Mouse (Mus musculus) C2C12 (cell line): Measurements from ENCODE around the gene Gm10642. TPM values are rescaled to one million over a fixed set of nuclear protein-coding genes. Genes with fewer than 3 reads are reported as not detected.

Experiments
- H3K27me3 ChIP-seq: one replicate; pipeline ENCODE4 v1.6.1; 2011; ENCODE audit not compliant: control insufficient read depth, insufficient read depth, insufficient read length
- H3K36me3 ChIP-seq: one replicate; pipeline ENCODE4 v1.6.1; 2011; ENCODE audit not compliant: control insufficient read depth, insufficient read depth
- H3K4me3 ChIP-seq: one replicate; pipeline ENCODE4 v1.5.1; 2011; ENCODE audit warnings: mild to moderate bottlenecking, control low read depth; ENCODE audit not compliant: poor library complexity, insufficient read depth, severe bottlenecking
- H3K79me2 ChIP-seq: one replicate; pipeline ENCODE4 v1.6.1; 2011; ENCODE audit not compliant: control insufficient read depth, insufficient read depth
- H3K79me3 ChIP-seq: one replicate; pipeline ENCODE4 v1.6.1; 2011; ENCODE audit warnings: low read depth, control low read depth
- H3ac ChIP-seq: one replicate; pipeline ENCODE3; 2011; ENCODE audit warnings: low read depth; ENCODE audit not compliant: control insufficient read depth, insufficient read length
- CEBPB ChIP-seq: IDR thresholded peaks from one replicate; pipeline ENCODE4 v1.6.1; 2011; ENCODE audit warnings: low read depth, mild to moderate bottlenecking, control low read depth, moderate library complexity
- CTCF ChIP-seq: IDR thresholded peaks from one replicate; pipeline ENCODE4 v1.5.1; 2011; ENCODE audit not compliant: control insufficient read depth, insufficient read depth, insufficient read length
- FOSL1 ChIP-seq: IDR thresholded peaks from one replicate; pipeline ENCODE4 v1.8.0; 2011; ENCODE audit warnings: mild to moderate bottlenecking, low read length; ENCODE audit not compliant: poor library complexity, insufficient read depth, severe bottlenecking
- MAX ChIP-seq: IDR thresholded peaks from one replicate; pipeline ENCODE4 v1.6.1; 2011; ENCODE audit warnings: mild to moderate bottlenecking, control low read depth
- MYOD1 ChIP-seq: IDR thresholded peaks from one replicate; pipeline ENCODE4 v1.6.1; 2011; ENCODE audit warnings: low read depth; ENCODE audit not compliant: control insufficient read depth, insufficient read length
- MYOG ChIP-seq: IDR thresholded peaks from one replicate; pipeline ENCODE4 v1.6.1; 2011; ENCODE audit not compliant: control insufficient read depth, insufficient read length; ENCODE audit errors: extremely low read depth
- USF1 ChIP-seq: IDR thresholded peaks from one replicate; pipeline ENCODE4 v1.6.1; 2011; ENCODE audit warnings: low read depth, mild to moderate bottlenecking, control low read depth, moderate library complexity
- polyA plus RNA-seq: library from polyadenylated mRNA; unstranded; fragments of >200 nt; fragmentation: generic; extraction: Trizol; gene quantifications from one replicate; pipeline ENCODE4 v1.2.1, GENCODE M21; 2012; ENCODE audit warnings: missing spikeins

The Gm10642 gene
- polyA plus RNA-seq, 1 experiment: 0.02 TPM

DNA sequence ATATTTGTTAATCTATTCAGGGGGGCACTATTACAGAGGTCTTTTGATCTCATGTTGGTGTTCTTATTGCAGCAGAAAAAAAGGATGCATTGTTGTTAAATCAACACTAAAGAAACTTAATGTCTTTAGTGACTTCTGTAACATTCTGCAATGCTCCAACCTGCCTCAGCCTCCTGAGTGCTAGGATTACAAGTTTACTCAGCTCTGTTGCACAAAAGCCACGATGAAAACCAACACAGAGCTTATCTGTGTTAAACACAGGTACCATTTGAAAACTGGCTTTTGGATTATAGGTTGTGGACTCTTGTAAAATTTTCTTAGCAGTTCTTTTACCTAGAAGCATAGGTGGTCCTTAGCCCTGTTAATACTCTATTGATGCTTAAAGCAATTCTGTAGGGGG is 42.0 kb downstream of the Gm10642 start:
- Histone ChIP-seq H3K4me3 (no peak overlapping the region), H3K27me3 (no peaks in the 10 kb centered on the region), H3K36me3 (peaks cover under 1% of the 10 kb centered on the region), H3K79me2 (peaks cover 86% of the 10 kb centered on the region), H3ac (no peak overlapping the region), H3K79me3 (peaks cover 68% of the 10 kb centered on the region)
- no peak for TF ChIP-seq CEBPB
- no peak for TF ChIP-seq CTCF
- no peak for TF ChIP-seq USF1
- TF ChIP-seq MAX: no peak
- TF ChIP-seq FOSL1: no peak
- no peak for TF ChIP-seq MYOD1
- TF ChIP-seq MYOG: no peak

DNA sequence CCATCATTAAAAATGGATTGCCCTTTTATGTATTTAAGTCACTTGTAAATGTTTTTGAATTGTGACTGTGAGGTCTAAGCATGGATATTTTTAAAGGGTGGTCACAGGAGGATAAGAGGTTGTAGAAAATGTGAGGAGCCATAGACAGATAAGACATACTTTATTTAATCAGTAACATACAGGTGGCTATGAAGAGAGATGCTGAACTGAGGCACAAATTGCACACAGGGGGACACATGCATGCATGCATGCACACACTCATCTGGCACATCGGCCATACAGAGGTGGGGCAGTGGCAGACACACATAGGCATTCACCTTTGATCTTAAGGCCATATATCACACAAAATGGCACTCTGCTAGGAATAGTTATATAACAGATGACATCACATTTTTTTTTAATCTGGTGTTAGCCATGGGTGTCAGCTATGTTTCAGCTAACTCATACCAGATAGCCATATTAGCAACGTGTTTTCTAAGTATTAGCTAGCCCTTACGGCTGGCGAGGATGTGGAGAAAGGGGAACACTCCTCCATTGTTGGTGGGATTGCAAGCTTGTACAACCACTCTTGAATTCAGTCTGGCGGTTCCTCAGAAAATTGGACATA is 47.6 kb downstream of the Gm10642 start:
- H3K36me3 ChIP-seq: peaks cover 21% of the 10 kb centered on the region
- no peaks in the 10 kb centered on the region for H3K27me3 ChIP-seq

DNA sequence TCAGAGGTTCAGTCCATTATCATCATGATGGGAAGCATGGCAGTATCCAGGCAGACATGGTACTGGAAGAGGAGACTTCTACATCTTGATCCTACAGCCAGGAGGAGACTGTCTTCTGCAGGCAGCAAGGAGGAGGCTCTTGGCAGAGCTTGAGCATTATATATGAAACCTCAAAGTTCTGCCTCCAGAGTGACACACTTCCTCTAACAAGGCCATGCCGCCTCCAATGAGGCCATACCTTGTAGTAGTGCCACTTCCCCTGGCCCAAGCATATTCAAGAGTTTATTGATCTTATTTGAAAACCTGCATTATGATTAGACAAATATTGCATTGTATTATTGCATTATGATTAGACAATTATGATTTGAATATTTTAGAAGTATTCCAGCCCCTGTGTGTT is 50.4 kb downstream of the Gm10642 start:
- Histone ChIP-seq H3K27me3 (no peaks in the 10 kb centered on the region), H3K4me3 (no peak overlapping the region), H3ac (no peak overlapping the region), H3K36me3 (peaks cover 21% of the 10 kb centered on the region), H3K79me3 (peaks cover 5% of the 10 kb centered on the region), H3K79me2 (peaks cover 15% of the 10 kb centered on the region)
- TF ChIP-seq FOSL1: no peak
- no peak for TF ChIP-seq CEBPB
- no peak for TF ChIP-seq MYOD1
- TF ChIP-seq CTCF: no peak
- TF ChIP-seq MAX: no peak

More for the DNA sequence above, 47.6 kb downstream of the Gm10642 start:
- Histone ChIP-seq H3K4me3 (no peak overlapping the region), H3K79me3 (peaks cover 20% of the 10 kb centered on the region), H3K79me2 (peaks cover 33% of the 10 kb centered on the region), H3ac (no peak overlapping the region)
- TF ChIP-seq MYOD1 (no peak), USF1 (no peak), MAX (no peak), MYOG (no peak), FOSL1 (no peak), CTCF (no peak), CEBPB (no peak)

Other genes starting within 250 kb of the Gm10642 start
- gene Ccnb2, start 234.7 kb upstream of the Gm10642 start, polyA plus RNA-seq: 80.8 TPM
- 10.4 TPM for gene Rnf111, start 152.5 kb upstream of the Gm10642 start, polyA plus RNA-seq
- 11.3 TPM for gene Sltm, start 113.5 kb upstream of the Gm10642 start, polyA plus RNA-seq
- 1.3 TPM for gene Mindy2, start 923 bp downstream of the Gm10642 start, polyA plus RNA-seq
- gene Adam10, start 22.7 kb downstream of the Gm10642 start, polyA plus RNA-seq: 20.6 TPM